Mouse (Mus musculus) bone marrow macrophage, adult 2 months (primary cell): ENCODE data around the gene Igfbp7.

Experiments used
- CTCF ChIP-seq: IDR thresholded peaks from 2 replicates; pipeline ENCODE4 v1.5.1; 2012; ENCODE audit warnings: low read depth, mild to moderate bottlenecking, low read length, moderate library complexity
- POLR2A ChIP-seq: IDR thresholded peaks from 2 replicates; pipeline ENCODE4 v1.6.1; 2012; ENCODE audit warnings: mild to moderate bottlenecking, low read depth, low read length, borderline replicate concordance

DNA sequence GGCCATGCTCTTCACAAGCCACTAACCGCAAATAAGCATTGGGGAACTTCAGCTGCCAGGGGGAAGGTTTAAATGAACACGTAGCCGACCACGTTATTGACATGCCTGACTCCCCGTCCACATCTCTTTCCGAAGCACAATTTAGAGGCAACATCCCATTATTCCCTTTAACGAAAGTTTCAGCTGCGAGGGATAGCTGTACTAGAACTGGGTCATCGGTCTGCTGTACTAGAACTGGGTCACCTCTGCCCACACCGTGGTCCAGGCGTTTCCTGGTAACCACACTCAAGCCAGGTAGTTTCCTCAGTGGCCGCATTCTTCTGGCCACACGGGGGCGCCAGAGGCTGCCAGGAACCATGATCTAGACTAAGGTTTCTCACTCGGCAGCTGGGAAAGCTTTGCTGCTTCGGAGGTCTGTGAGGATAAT lies 53.5 kb downstream of the Igfbp7 start:
- TF ChIP-seq CTCF (peak; percentile 98), POLR2A (no peak)
